Mouse (Mus musculus) left cerebral cortex, adult 2 months (tissue): ENCODE data around the gene Fbxw21. TPM values are rescaled to one million over a fixed set of nuclear protein-coding genes. Genes with fewer than 3 reads are reported as not detected.

Source experiments
- DNase-seq, 2 experiments: peaks; one replicate each; pipeline ENCODE4 v3.0.0; 2021 to 2022; ENCODE audit warnings: low spot score in 2 of 2, mixed read lengths in 1 of 2; ENCODE audit errors: extremely low spot score in 1 of 2
- H3K27ac ChIP-seq: fragments of 200-600 bp; 2 replicates; pipeline ENCODE4 v1.8.1; 2022
- H3K4me3 ChIP-seq: fragments of 200-600 bp; 2 replicates; pipeline ENCODE4 v1.8.1; 2022
- CTCF ChIP-seq: fragments of 200-600 bp; IDR thresholded peaks from 2 replicates; pipeline ENCODE4 v1.8.1; 2022; ENCODE audit warnings: antibody characterized with exemption, mild to moderate bottlenecking, moderate library complexity
- intact Hi-C: fragments of 180-260 bp; cut with DNase I; formaldehyde crosslinking; loops from one replicate; pipeline ENCODE4 v1.15.1; 2025
- total RNA-seq, 2 experiments: library from RNA; stranded (reverse); gene quantifications; 2 replicates each; pipeline ENCODE4 v1.2.3; 2021

The Fbxw21 gene
- total RNA-seq, 2 experiments from 2014 or later, result not detected

- no peak for DNase-seq
- intact Hi-C loops, result no loop called here
These were observed 54.5 kb downstream of the Fbxw21 start for GRCm38 (mm10) chr9:109107341-109107740.

GRCm38 (mm10) chr9:109105648-109106047, 56.2 kb downstream of the Fbxw21 start:
- no peak for TF ChIP-seq CTCF
- Histone ChIP-seq H3K27ac (no peak overlapping the region), H3K4me3 (no peak overlapping the region)
- intact Hi-C loops, result no loop called here
- no peak for DNase-seq

More at GRCm38 (mm10) chr9:109107341-109107740, 54.5 kb downstream of the Fbxw21 start:
- Histone ChIP-seq H3K4me3 (no peak overlapping the region), H3K27ac (no peak overlapping the region)
- TF ChIP-seq CTCF, result no peak

- H3K27ac ChIP-seq, result no peak overlapping the region
- DNase-seq, result peak; percentile 30 to 45
- intact Hi-C loops, result no loop called here
- H3K4me3 ChIP-seq, result no peak overlapping the region
- no peak for TF ChIP-seq CTCF
These were observed 56.8 kb downstream of the Fbxw21 start for GRCm38 (mm10) chr9:109105011-109105410.

GRCm38 (mm10) chr9:109104083-109104482, 57.8 kb downstream of the Fbxw21 start:
- H3K27ac ChIP-seq, result no peak overlapping the region
- intact Hi-C loops, result no loop called here
- H3K4me3 ChIP-seq, result no peak overlapping the region
- no peak for DNase-seq
- TF ChIP-seq CTCF, result no peak

GRCm38 (mm10) chr9:109103250-109103649, 58.6 kb downstream of the Fbxw21 start:
- no peak for TF ChIP-seq CTCF
- intact Hi-C loops, result no loop called here
- Histone ChIP-seq H3K4me3 (no peak overlapping the region), H3K27ac (no peak overlapping the region)
- no peak for DNase-seq

- H3K4me3 ChIP-seq, result no peak overlapping the region
- no peak for DNase-seq
- no peak overlapping the region for H3K27ac ChIP-seq
- no peak for TF ChIP-seq CTCF
- intact Hi-C loops, result no loop called here
These were observed 59.3 kb downstream of the Fbxw21 start for GRCm38 (mm10) chr9:109102541-109102940.

GRCm38 (mm10) chr9:109101933-109102445, 59.9 kb downstream of the Fbxw21 start:
- TF ChIP-seq CTCF, result no peak

GRCm38 (mm10) chr9:109100307-109100928, 61.4 kb downstream of the Fbxw21 start:
- TF ChIP-seq CTCF, result no peak
- intact Hi-C loops, result no loop called here
- no peak for DNase-seq
- no peak overlapping the region for H3K4me3 ChIP-seq
- H3K27ac ChIP-seq, result no peak overlapping the region

More at GRCm38 (mm10) chr9:109101933-109102445, 59.9 kb downstream of the Fbxw21 start:
- Histone ChIP-seq H3K27ac (no peak overlapping the region), H3K4me3 (no peak overlapping the region)
- intact Hi-C loops, result no loop called here
- DNase-seq, result no peak

- intact Hi-C loops, result no loop called here
- DNase-seq, result peak in 1 of 2 experiments; percentile 51
- TF ChIP-seq CTCF, result no peak
- no peak overlapping the region for H3K4me3 ChIP-seq
- peak overlapping the region; percentile 58 for H3K27ac ChIP-seq
These were observed 62.9 kb downstream of the Fbxw21 start for GRCm38 (mm10) chr9:109098969-109099368.

GRCm38 (mm10) chr9:109098366-109098765, 63.5 kb downstream of the Fbxw21 start:
- Histone ChIP-seq H3K27ac (peak overlapping the region; percentile 58), H3K4me3 (peak overlapping the region; percentile 16; the same call in 1 of the 2 replicates)
- intact Hi-C loops, result no loop called here
- no peak for TF ChIP-seq CTCF
- DNase-seq, result no peak

- Histone ChIP-seq H3K4me3 (peak overlapping the region; percentile 16; the same call in 1 of the 2 replicates), H3K27ac (peak overlapping the region; percentile 58)
- DNase-seq, result peak; percentile 36 to 71
- intact Hi-C loops, result no loop called here
- TF ChIP-seq CTCF, result no peak
These were observed 64.0 kb downstream of the Fbxw21 start for GRCm38 (mm10) chr9:109097831-109098230.

- TF ChIP-seq CTCF, result no peak
- Histone ChIP-seq H3K4me3 (peak overlapping the region; percentile 75; the same call in 1 of the 2 replicates), H3K27ac (peak overlapping the region; percentile 92)
- intact Hi-C loops, result no loop called here
- DNase-seq, result no peak
These were observed 64.5 kb downstream of the Fbxw21 start for GRCm38 (mm10) chr9:109097291-109097690.

GRCm38 (mm10) chr9:109096856-109097255, 65.0 kb downstream of the Fbxw21 start:
- no peak for DNase-seq
- intact Hi-C loops, result no loop called here
- no peak for TF ChIP-seq CTCF
- peak overlapping the region; percentile 75 for H3K4me3 ChIP-seq
- H3K27ac ChIP-seq, result peak overlapping the region; percentile 92
